Mouse (Mus musculus): ENCODE measurements around the gene Clasp1.

- TF ChIP-seq CTCF (IDR thresholded peaks at IDR 0.05; ENCODE audit: insufficient read depth, low read depth, low read length) = no peak
- TF ChIP-seq POLR2A (IDR thresholded peaks at IDR 0.05; ENCODE audit: insufficient read depth, low read depth, low read length) = no peak
Observed at GRCm38 (mm10) chr1:118435001-118435473, 46.2 kb downstream of the Clasp1 start.

All from olfactory bulb, adult 2 months (tissue).